Mouse (Mus musculus) neural tube, embryonic 12.5 days (tissue): ENCODE data around the gene Calm3. TPM values are rescaled to one million over a fixed set of nuclear protein-coding genes. Genes with fewer than 3 reads are reported as not detected.
A peak's percentile ranks its signal among the peaks of the same experiment; 100 is the strongest.

Experiments used
- ATAC-seq: fragments of 200-750 bp; cut with Nextera tagmentation; 2 replicates; pipeline ENCODE4 v1.8.0; 2017; ENCODE audit warnings: low read depth, mild to moderate bottlenecking, moderate TSS enrichment, moderate library complexity; ENCODE audit not compliant: low FRiP score
- H3K27ac ChIP-seq: fragments of 300-500 bp; sonication (generic); 2 replicates; pipeline ENCODE4 v1.5.1; 2016
- H3K27me3 ChIP-seq: fragments of 300-500 bp; sonication (generic); replicated peaks from 2 replicates; pipeline ENCODE4 v1.6.1; 2016; ENCODE audit warnings: mild to moderate bottlenecking
- H3K36me3 ChIP-seq: fragments of 300-500 bp; sonication (generic); 2 replicates; pipeline ENCODE4 v1.6.1; 2016; ENCODE audit warnings: mild to moderate bottlenecking
- H3K4me1 ChIP-seq: fragments of 300-500 bp; sonication (generic); 2 replicates; pipeline ENCODE4 v1.6.1; 2016
- H3K4me2 ChIP-seq: fragments of 300-500 bp; sonication (generic); replicated peaks from 2 replicates; pipeline ENCODE4 v1.6.1; 2016; ENCODE audit warnings: mild to moderate bottlenecking
- H3K4me3 ChIP-seq: fragments of 300-500 bp; sonication (generic); 2 replicates; pipeline ENCODE4 v1.5.1; 2016
- H3K9ac ChIP-seq: fragments of 300-500 bp; sonication (generic); 2 replicates; pipeline ENCODE4 v1.6.1; 2016; ENCODE audit warnings: mild to moderate bottlenecking
- H3K9me3 ChIP-seq: fragments of 300-500 bp; sonication (generic); 2 replicates; pipeline ENCODE4 v1.6.1; 2016; ENCODE audit warnings: mild to moderate bottlenecking
- WGBS: fragments of 180-500 bp; shearing (Covaris S2); methylation state at CpG from one replicate; pipeline ENCODE4 v1.1.7; 2016; 5-methylcytosine and 5-hydroxymethylcytosine counted together
- polyA plus RNA-seq: library from polyadenylated mRNA; unstranded; fragments of >200 nt; fragmentation: Nextera tagmentation; extraction: Ambion mirVana; gene quantifications from 2 replicates; pipeline ENCODE4 v1.2.1, GENCODE M21; 2016

Gene Calm3
- polyA plus RNA-seq, 1 experiment from 2014 or later: 213 TPM

GRCm38 (mm10) chr7:16918670-16919069 is 5.2 kb downstream of the Calm3 start:
- H3K27ac ChIP-seq: no peak overlapping the region
- no peak overlapping the region for H3K4me2 ChIP-seq
- H3K4me1 ChIP-seq: peaks cover 46% of the 10 kb centered on the region
- H3K27me3 ChIP-seq: no peaks in the 10 kb centered on the region
- no peak for ATAC-seq
- no peak overlapping the region for H3K9ac ChIP-seq
- WGBS: 81% methylated on average over 3 of the region's 3 CpGs
- H3K36me3 ChIP-seq: peaks cover 62% of the 10 kb centered on the region
- no peaks in the 10 kb centered on the region for H3K9me3 ChIP-seq
- H3K4me3 ChIP-seq: no peak overlapping the region

- Histone ChIP-seq H3K9ac (0 out of 2 replicates have a peak overlapping the region, but pooled peaks have one; percentile 0), H3K27ac (no peak overlapping the region), H3K9me3 (no peaks in the 10 kb centered on the region), H3K4me3 (no peak overlapping the region), H3K27me3 (no peaks in the 10 kb centered on the region), H3K4me2 (no peak overlapping the region), H3K4me1 (peaks cover 46% of the 10 kb centered on the region), H3K36me3 (peaks cover 62% of the 10 kb centered on the region)
- ATAC-seq: no peak
- WGBS: 68% methylated on average over 9 of the region's 9 CpGs
Measured at GRCm38 (mm10) chr7:16918014-16918413, 5.9 kb downstream of the Calm3 start.

GRCm38 (mm10) chr7:16917447-16917846 is 6.5 kb downstream of the Calm3 start:
- Histone ChIP-seq H3K27ac (no peak overlapping the region), H3K4me1 (peaks cover 42% of the 10 kb centered on the region), H3K27me3 (no peaks in the 10 kb centered on the region), H3K4me2 (no peak overlapping the region), H3K9ac (no peak overlapping the region), H3K9me3 (no peaks in the 10 kb centered on the region), H3K36me3 (peaks cover 62% of the 10 kb centered on the region), H3K4me3 (no peak overlapping the region)
- no peak for ATAC-seq
- WGBS: 77% methylated on average over 11 of the region's 11 CpGs

DNA sequence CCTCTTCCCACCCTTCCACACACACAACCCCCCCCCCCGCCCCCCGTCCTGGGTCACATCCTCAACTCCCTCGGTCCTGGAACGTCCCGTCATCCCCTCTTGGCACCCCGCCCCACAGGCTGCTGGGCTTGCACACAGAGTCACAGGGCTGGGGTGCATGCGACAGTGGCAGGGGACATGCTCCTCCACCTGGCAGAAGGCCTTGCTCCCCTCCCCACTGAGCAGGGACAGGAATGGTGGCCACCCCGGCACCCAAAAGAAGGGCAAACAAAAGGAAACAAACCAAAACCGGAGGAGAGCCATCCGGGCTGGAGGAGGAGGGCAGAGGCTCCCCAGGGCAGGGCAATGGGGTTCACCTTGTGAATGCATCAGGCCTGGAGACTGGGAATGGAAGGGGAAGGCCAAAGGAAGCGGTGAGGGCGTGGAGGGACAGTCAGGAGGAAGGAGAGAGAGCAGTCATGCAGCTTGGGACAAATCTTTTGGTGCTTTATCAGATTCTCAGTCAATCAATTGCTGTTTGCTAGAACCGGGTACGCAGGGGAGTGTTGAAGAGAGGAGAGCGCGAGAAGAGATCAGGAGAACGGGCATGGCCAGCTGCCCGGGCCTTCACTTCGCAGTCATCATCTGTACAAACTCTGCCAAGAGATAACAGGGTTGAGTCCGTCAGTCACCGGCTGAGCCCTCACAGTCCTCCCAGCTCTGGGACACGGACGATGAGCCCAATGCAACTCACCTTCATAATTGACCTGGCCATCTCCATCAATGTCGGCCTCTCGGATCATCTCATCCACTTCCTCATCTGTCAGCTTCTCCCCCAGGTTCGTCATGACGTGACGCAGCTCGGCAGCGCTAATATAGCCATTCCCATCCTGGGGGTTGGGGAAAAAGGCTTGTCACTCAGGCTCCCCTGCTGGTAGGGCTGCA is 7.3 kb downstream of the Calm3 start:
- Histone ChIP-seq H3K27ac (no peak overlapping the region), H3K36me3 (peaks cover 62% of the 10 kb centered on the region), H3K9ac (no peak overlapping the region), H3K27me3 (no peaks in the 10 kb centered on the region), H3K4me3 (no peak overlapping the region), H3K9me3 (no peaks in the 10 kb centered on the region), H3K4me2 (no peak overlapping the region), H3K4me1 (peaks cover 33% of the 10 kb centered on the region)
- no peak for ATAC-seq
- WGBS: 89% methylated on average over 29 of the region's 30 CpGs

DNA sequence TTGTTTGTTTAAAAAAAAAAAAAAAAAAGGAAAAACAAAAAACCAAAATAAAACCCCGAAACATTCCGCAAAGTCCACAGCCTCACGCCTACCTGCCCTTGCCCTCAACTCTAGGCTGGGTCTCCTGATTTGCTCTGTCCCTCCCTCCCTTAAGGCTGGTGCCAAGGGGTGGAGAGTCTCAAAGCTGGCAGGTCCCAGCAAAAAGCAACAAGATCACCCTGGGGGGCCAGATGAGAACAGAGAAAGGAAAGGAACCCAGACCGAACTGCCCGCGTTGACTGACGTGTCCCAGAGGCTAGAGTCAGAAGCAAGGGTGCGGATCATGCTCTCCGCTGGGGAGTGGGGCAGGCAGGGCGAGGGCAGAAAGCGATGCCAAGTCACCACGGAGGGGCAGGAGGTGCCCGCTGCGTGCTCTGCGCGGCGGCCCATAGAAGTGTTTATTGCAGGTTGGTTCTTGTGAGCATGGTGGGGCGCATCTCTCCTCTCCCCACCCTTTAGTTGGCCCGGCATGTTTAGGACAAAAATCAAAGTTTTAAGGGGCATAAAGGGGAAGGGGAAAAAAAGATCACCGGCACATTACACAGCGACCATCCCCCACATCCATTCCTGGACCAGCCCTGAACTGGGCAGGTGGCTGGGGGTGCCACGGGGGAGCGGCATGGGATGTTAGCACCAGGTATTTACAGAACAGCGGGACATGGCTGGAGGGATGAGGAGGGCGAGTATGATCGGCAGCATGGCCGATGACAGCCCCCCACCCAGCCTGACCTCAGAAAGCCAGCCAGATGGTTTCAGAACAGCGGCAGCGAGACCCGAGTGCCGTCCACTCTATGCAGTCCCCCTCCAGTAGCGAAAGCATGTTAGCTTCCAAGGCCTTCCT is 8.2 kb downstream of the Calm3 start:
- no peaks in the 10 kb centered on the region for H3K9me3 ChIP-seq
- H3K4me1 ChIP-seq: peaks cover 24% of the 10 kb centered on the region
- no peak overlapping the region for H3K27ac ChIP-seq
- peaks cover 57% of the 10 kb centered on the region for H3K36me3 ChIP-seq
- H3K27me3 ChIP-seq: no peaks in the 10 kb centered on the region
- no peak overlapping the region for H3K4me2 ChIP-seq
- H3K9ac ChIP-seq: no peak overlapping the region
- no peak overlapping the region for H3K4me3 ChIP-seq
- WGBS: 93% methylated on average over 32 of the region's 32 CpGs
- ATAC-seq: no peak

DNA sequence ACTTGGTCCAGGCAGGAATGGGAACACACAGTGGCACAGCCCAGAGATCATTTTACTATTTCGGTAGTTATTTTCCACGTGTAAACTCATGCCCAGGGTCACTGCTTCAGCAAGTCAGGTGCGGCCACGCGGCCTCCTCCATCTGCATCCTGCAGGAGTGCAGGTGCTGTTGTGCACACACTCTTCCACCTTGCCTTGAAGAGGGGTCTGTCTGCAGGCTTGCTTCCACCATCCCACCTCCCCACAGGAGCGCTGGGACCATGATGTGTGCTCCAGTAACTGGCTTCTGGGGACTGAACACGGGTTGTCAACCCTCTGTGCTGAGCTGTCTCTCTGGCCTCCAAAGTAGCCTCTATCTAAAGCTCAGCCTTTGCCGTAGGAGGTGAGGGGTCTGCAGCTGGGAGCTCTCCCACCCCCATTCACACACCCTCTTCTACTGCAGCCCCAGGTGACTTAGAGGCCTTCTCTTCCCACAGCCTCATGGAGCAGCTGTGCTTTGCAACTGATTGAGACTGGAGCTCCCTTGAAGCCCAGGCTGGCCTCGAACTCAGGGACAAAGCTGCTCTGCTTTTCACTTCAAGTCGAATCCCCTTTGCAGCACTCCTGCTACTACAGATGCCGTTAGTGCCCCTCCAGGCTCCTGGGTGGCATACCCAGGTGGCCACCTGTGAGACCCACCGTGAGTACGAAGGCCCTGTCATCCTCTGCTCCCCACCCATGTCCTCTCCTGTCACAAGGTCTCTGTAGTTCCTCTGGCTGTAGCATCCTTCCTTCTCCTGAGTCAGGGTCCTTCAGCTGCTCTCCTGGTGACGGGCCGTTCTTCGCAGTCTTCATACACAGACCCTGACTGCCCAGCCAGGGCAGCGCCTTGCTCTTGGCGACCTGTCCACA is 9.2 kb downstream of the Calm3 start:
- Histone ChIP-seq H3K9ac (no peak overlapping the region), H3K4me1 (peaks cover 14% of the 10 kb centered on the region), H3K4me2 (no peak overlapping the region), H3K4me3 (no peak overlapping the region), H3K27me3 (no peaks in the 10 kb centered on the region), H3K36me3 (peaks cover 54% of the 10 kb centered on the region), H3K9me3 (no peaks in the 10 kb centered on the region), H3K27ac (no peak overlapping the region)
- WGBS: 86% methylated on average over 18 of the region's 18 CpGs
- ATAC-seq: no peak

DNA sequence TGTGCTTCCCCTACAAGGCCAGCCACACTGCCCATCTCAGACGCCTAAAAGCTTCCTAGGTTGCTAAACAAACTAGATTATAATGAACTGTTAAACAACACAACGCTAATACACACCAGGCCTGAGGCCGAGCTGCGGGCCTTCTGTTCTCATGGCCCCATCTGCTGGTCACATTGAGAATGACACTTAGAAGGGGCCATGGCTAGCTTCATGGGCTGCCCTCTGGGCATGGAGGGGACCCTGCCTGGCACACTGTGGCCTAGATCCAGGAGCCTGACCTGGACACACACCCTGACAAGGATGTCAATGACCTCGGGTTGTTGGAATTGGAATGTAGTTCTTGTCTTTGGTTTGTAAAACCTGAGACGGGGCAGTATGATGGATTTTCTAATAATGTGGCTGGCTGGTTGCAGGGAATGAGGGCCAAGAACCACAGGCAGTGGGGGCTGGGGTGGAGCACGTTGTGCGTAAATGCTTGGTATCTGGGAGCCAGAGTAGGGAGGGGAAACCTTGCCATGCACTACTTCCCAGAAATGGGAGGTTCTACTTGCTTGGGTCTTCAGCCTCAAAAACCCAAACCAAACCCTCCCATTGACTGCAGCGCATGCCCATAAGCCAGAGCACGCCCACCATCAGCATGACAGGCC is 10.0 kb downstream of the Calm3 start:
- no peaks in the 10 kb centered on the region for H3K9me3 ChIP-seq
- peaks cover 6% of the 10 kb centered on the region for H3K4me1 ChIP-seq
- no peak overlapping the region for H3K4me3 ChIP-seq
- peaks cover 46% of the 10 kb centered on the region for H3K36me3 ChIP-seq
- peak; percentile 49 for ATAC-seq
- H3K27ac ChIP-seq: no peak overlapping the region
- H3K4me2 ChIP-seq: no peak overlapping the region
- 42% methylated on average over 10 of the region's 10 CpGs for WGBS
- H3K9ac ChIP-seq: no peak overlapping the region
- H3K27me3 ChIP-seq: no peaks in the 10 kb centered on the region

- 79% methylated on average over 6 of the region's 6 CpGs for WGBS
- Histone ChIP-seq H3K4me2 (no peak overlapping the region), H3K9ac (no peak overlapping the region), H3K27ac (peak overlapping the region; percentile 42; the same call in 1 of the 2 replicates), H3K27me3 (no peaks in the 10 kb centered on the region), H3K4me1 (no peaks in the 10 kb centered on the region), H3K9me3 (no peaks in the 10 kb centered on the region), H3K36me3 (peaks cover 30% of the 10 kb centered on the region), H3K4me3 (no peak overlapping the region)
- ATAC-seq: no peak
Measured at GRCm38 (mm10) chr7:16912360-16912759, 11.6 kb downstream of the Calm3 start.

DNA sequence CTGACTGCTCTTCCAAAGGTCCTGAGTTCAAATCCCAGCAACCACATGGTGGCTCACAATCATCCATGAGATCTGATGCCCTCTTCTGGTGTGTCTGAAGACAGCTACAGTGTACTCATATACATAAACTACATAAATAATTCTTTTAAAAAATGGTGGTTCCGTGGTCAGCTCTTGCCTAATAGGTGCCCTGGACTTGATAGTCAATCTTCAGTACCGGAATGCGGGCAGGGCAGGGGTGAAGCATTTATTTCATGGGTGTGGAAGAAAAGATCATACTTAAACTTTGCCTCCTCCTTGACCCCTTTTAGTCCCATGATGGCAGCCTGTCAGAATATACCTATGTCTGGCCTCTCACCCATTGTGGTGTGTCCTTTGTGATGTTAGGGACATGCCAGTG is 12.0 kb downstream of the Calm3 start:
- H3K36me3 ChIP-seq: peaks cover 26% of the 10 kb centered on the region
- no peak overlapping the region for H3K4me3 ChIP-seq
- 91% methylated on average over 3 of the region's 3 CpGs for WGBS
- no peak overlapping the region for H3K27ac ChIP-seq
- H3K9me3 ChIP-seq: no peaks in the 10 kb centered on the region
- no peak overlapping the region for H3K9ac ChIP-seq
- no peak for ATAC-seq
- no peak overlapping the region for H3K4me2 ChIP-seq
- H3K27me3 ChIP-seq: no peaks in the 10 kb centered on the region
- no peaks in the 10 kb centered on the region for H3K4me1 ChIP-seq

DNA sequence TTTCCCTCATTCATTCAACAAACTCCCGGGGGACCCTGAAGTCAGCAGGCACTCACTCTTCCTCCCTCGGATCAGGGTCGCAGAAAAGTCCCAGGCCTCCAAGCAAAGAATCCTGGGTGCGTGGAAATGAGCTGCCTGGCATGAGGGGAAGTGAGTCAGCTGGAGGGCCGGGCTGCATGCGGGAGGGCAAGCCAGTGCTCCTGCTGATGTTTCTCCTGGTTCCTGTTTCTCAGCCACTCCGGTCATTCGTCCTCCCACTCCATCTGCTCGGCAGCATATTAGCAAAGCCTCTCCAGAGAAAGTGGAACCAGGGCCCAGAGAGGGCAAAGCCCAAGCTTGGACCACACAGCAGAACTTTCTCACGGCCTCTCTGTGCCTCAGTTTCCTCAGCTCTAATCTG is 14.0 kb downstream of the Calm3 start:
- 59% methylated on average over 10 of the region's 10 CpGs for WGBS
- Histone ChIP-seq H3K4me1 (peaks cover 15% of the 10 kb centered on the region), H3K36me3 (peaks cover 7% of the 10 kb centered on the region), H3K4me2 (no peak overlapping the region), H3K27ac (no peak overlapping the region), H3K9ac (no peak overlapping the region), H3K9me3 (no peaks in the 10 kb centered on the region), H3K4me3 (no peak overlapping the region), H3K27me3 (no peaks in the 10 kb centered on the region)
- no peak for ATAC-seq

DNA sequence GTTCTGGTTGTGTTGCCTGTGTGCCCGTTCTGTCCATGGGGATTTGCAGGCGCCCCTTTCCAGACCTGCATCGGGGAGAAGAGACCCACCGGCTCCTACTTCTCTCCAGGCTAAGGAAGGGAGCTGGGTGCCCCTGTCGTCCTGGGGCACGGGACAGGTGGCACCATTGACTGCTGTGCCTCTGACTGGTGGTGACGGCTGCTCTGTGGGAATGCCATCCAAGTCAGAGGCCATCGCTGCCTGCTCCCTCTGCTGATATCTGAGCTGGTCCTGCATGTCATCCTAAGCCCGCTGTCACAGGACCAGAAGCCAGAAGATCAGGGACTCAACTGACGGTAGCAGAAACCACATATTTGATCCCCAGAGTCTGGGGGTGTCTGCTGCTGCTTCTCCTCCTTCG is 15.1 kb downstream of the Calm3 start:
- Histone ChIP-seq H3K9ac (no peak overlapping the region), H3K27me3 (no peaks in the 10 kb centered on the region), H3K4me2 (no peak overlapping the region), H3K36me3 (no peaks in the 10 kb centered on the region), H3K4me1 (peaks cover 15% of the 10 kb centered on the region), H3K4me3 (no peak overlapping the region), H3K9me3 (no peaks in the 10 kb centered on the region), H3K27ac (no peak overlapping the region)
- WGBS: 72% methylated on average over 11 of the region's 11 CpGs
- ATAC-seq: no peak
